Mouse (Mus musculus) kidney, adult 2 months (tissue): ENCODE data around the gene Psmd13. TPM values are rescaled to one million over a fixed set of nuclear protein-coding genes. Genes with fewer than 3 reads are reported as not detected.

Experiments
- DNase-seq: peaks from one replicate; pipeline ENCODE4 v3.0.0; 2021
- H3K27ac ChIP-seq: fragments of 200-500 bp; 2 replicates; pipeline ENCODE4 v1.5.1; 2012; ENCODE audit warnings: low read depth, low read length, control low read depth, inconsistent platforms; ENCODE audit not compliant: insufficient read depth
- H3K27me3 ChIP-seq: fragments of 200-500 bp; replicated peaks from 2 replicates; pipeline ENCODE4 v1.6.1; 2012; ENCODE audit warnings: mild to moderate bottlenecking, moderate library complexity, low read length, inconsistent platforms; ENCODE audit not compliant: control insufficient read depth, insufficient read depth
- H3K36me3 ChIP-seq: fragments of 200-500 bp; 2 replicates; pipeline ENCODE4 v1.6.1; 2012; ENCODE audit warnings: mild to moderate bottlenecking, moderate library complexity, low read length, inconsistent platforms; ENCODE audit not compliant: control insufficient read depth, insufficient read depth
- H3K4me1 ChIP-seq: fragments of 200-500 bp; 2 replicates; pipeline ENCODE4 v1.6.1; 2011; ENCODE audit warnings: low read length; ENCODE audit not compliant: control insufficient read depth, insufficient read depth
- H3K4me3 ChIP-seq: fragments of 200-500 bp; 2 replicates; pipeline ENCODE4 v1.5.1; 2011; ENCODE audit warnings: mild to moderate bottlenecking, low read depth, low read length, control low read depth; ENCODE audit not compliant: insufficient read depth
- CTCF ChIP-seq: fragments of 200-500 bp; conservative IDR thresholded peaks from 2 replicates; pipeline ENCODE4 v1.5.1; 2011; ENCODE audit warnings: low read depth, mild to moderate bottlenecking, control low read depth, low read length, moderate library complexity, mixed read lengths; ENCODE audit not compliant: insufficient read depth, insufficient read length
- POLR2A ChIP-seq: fragments of 200-500 bp; IDR thresholded peaks from one replicate; pipeline ENCODE4 v1.6.1; 2011; ENCODE audit warnings: low read depth, low read length, control low read depth
- WGBS: fragments of 180-500 bp; shearing (Covaris S2); methylation state at CpG from one replicate; pipeline ENCODE4 v1.1.7; 2018; 5-methylcytosine and 5-hydroxymethylcytosine counted together
- polyA plus RNA-seq: library from polyadenylated mRNA; depleted of rRNA; stranded (reverse); fragments of >200 nt; gene quantifications from 2 replicates; pipeline ENCODE4 v1.2.3, GENCODE M21; 2012

Psmd13 gene
- polyA plus RNA-seq, 1 experiment: 75.2 TPM

GRCm38 (mm10) chr7:140938436-140938835 is 56.7 kb downstream of the Psmd13 start:
- Histone ChIP-seq H3K27me3 (no peaks in the 10 kb centered on the region), H3K27ac (no peak overlapping the region), H3K36me3 (no peaks in the 10 kb centered on the region), H3K4me3 (no peak overlapping the region), H3K4me1 (no peaks in the 10 kb centered on the region; the same call in 1 of the 2 replicates)
- DNase-seq: peak; percentile 42
- TF ChIP-seq CTCF (peak; percentile 67), POLR2A (no peak)
- 52% methylated on average over 3 of the region's 3 CpGs for WGBS

- no peak for DNase-seq
- H3K27ac ChIP-seq: no peak overlapping the region
- no peaks in the 10 kb centered on the region for H3K27me3 ChIP-seq
- H3K4me3 ChIP-seq: no peak overlapping the region
- no peaks in the 10 kb centered on the region for H3K36me3 ChIP-seq
- TF ChIP-seq POLR2A (no peak), CTCF (no peak)
- WGBS: 50% methylated on average over 2 of the region's 2 CpGs
- no peaks in the 10 kb centered on the region; the same call in 1 of the 2 replicates for H3K4me1 ChIP-seq
Observed at GRCm38 (mm10) chr7:140938896-140939295, 57.1 kb downstream of the Psmd13 start.

GRCm38 (mm10) chr7:140939669-140940171 is 58.0 kb downstream of the Psmd13 start:
- Histone ChIP-seq H3K4me1 (no peaks in the 10 kb centered on the region; the same call in 1 of the 2 replicates), H3K27ac (no peak overlapping the region), H3K4me3 (no peak overlapping the region), H3K27me3 (no peaks in the 10 kb centered on the region), H3K36me3 (no peaks in the 10 kb centered on the region)
- TF ChIP-seq POLR2A: no peak
- DNase-seq: peak; percentile 49
- 37% methylated on average over 7 of the region's 8 CpGs for WGBS

GRCm38 (mm10) chr7:140941222-140942051 is 59.7 kb downstream of the Psmd13 start, which contains the start of gene Pgghg:
Gene Pgghg, plus strand, starts transcription at chr7:140941391.
- under 1% methylated on average over 33 of the region's 33 CpGs for WGBS
- no peaks in the 10 kb centered on the region for H3K27me3 ChIP-seq
- peak within 1 kb of the TSS; percentile 66 for H3K4me3 ChIP-seq
- H3K4me1 ChIP-seq: no peaks in the 10 kb centered on the region; the same call in 1 of the 2 replicates
- DNase-seq: peak; percentile 93
- H3K36me3 ChIP-seq: no peaks in the 10 kb centered on the region
- peak within 1 kb of the TSS; percentile 94 for H3K27ac ChIP-seq
- peak; percentile 84 for TF ChIP-seq CTCF
- peak; percentile 30 for TF ChIP-seq POLR2A

- Histone ChIP-seq H3K27me3 (no peaks in the 10 kb centered on the region), H3K4me3 (peak overlapping the region; percentile 66), H3K36me3 (no peaks in the 10 kb centered on the region), H3K4me1 (no peaks in the 10 kb centered on the region; the same call in 1 of the 2 replicates), H3K27ac (peak overlapping the region; percentile 81)
- WGBS: 25% methylated on average over 9 of the region's 9 CpGs
- TF ChIP-seq POLR2A (no peak), CTCF (no peak)
- DNase-seq: peak; percentile 39
Observed at GRCm38 (mm10) chr7:140942341-140942740, 60.6 kb downstream of the Psmd13 start.

- no peaks in the 10 kb centered on the region; the same call in 1 of the 2 replicates for H3K4me1 ChIP-seq
- no peak overlapping the region for H3K4me3 ChIP-seq
- H3K36me3 ChIP-seq: no peaks in the 10 kb centered on the region
- TF ChIP-seq POLR2A: no peak
- H3K27me3 ChIP-seq: no peaks in the 10 kb centered on the region
- WGBS: 90% methylated on average over 10 of the region's 10 CpGs
- H3K27ac ChIP-seq: no peak overlapping the region
- no peak for DNase-seq
Observed at GRCm38 (mm10) chr7:140942811-140943210, 61.0 kb downstream of the Psmd13 start.

- Histone ChIP-seq H3K27me3 (no peaks in the 10 kb centered on the region), H3K4me3 (no peak overlapping the region), H3K4me1 (no peaks in the 10 kb centered on the region; the same call in 1 of the 2 replicates), H3K36me3 (no peaks in the 10 kb centered on the region), H3K27ac (no peak overlapping the region)
- no peak for DNase-seq
- TF ChIP-seq POLR2A: no peak
- TF ChIP-seq CTCF: no peak
- 60% methylated on average over 4 of the region's 4 CpGs for WGBS
Observed at GRCm38 (mm10) chr7:140943356-140943755, 61.6 kb downstream of the Psmd13 start.
